In the genomic region with DNA sequence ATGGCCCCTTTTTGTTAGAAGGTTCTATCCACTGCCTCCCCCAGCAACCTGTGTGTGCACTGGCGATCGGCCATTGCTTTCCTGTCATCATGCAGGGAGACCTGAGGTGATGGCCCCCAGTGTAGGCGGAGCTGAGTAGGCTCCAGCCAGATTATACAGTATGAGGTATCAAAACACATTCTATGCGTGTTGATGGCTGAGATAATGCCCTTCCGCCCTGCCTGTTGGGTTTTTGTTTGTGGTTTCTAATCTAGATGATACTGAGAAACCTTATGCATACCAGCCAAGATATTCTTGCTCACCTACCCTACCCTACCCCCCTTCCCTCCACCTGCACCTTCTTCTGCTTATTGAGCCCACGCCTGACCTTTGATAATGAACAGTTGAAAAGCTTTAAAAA, we compare ENCODE assay signal across 12 mouse cellular contexts.
"Had no signal": no experiment of that assay in that cellular context is flagged by ENCODE, and none has a peak within 500 bp of the region (broad histone marks: within the 10 kb centered on the region; RNA-seq: fewer than 3 reads in every experiment).

No protein-coding gene starts in this region.

- H3K4me1 ChIP-seq: limb, embryonic 12.5 days had no signal

- ATAC-seq: midbrain, embryonic 16.5 days had no signal

- H3K9ac ChIP-seq: limb, embryonic 12.5 days; liver, embryonic 13.5 days; midbrain, embryonic 12.5 days; neural tube, embryonic 13.5 days had no signal

- H3K27ac ChIP-seq: limb, embryonic 12.5 days; liver, embryonic 13.5 days; midbrain, embryonic 12.5 days; stomach, postnatal 0 days had no signal

- H3K4me2 ChIP-seq: limb, embryonic 12.5 days; liver, embryonic 13.5 days; midbrain, embryonic 12.5 days; neural tube, embryonic 13.5 days had no signal

- H3K4me3 ChIP-seq: limb, embryonic 12.5 days; liver, embryonic 13.5 days; midbrain, embryonic 12.5 days; neural tube, embryonic 13.5 days had no signal

- H3K36me3 ChIP-seq: limb, embryonic 12.5 days; liver, embryonic 13.5 days; midbrain, embryonic 12.5 days; neural tube, embryonic 13.5 days had no signal

- DNase-seq: kidney, postnatal 10 days; kidney, postnatal 4 days; liver; liver, embryonic 13.5 days; lung, adult 18-20 months; right cerebral cortex, postnatal 25 days; thymus, postnatal 4 days had no signal

- H3K27me3 ChIP-seq: limb, embryonic 12.5 days; midbrain, embryonic 12.5 days; neural tube, embryonic 13.5 days had no signal

- H3K9me3 ChIP-seq: limb, embryonic 12.5 days; liver, embryonic 13.5 days; midbrain, embryonic 12.5 days; neural tube, embryonic 13.5 days had no signal
